Mouse (Mus musculus): ENCODE results near the gene Baz2b.

- TF ChIP-seq GATA1 (IDR thresholded peaks at IDR 0.05; ENCODE audit: borderline replicate concordance, low read length) (no peak), FLI1 (IDR thresholded peaks at IDR 0.05; ENCODE audit: low read length) (no peak)
Observed at GRCm38 (mm10) chr2:59991775-59992174, 217.9 kb downstream of the Baz2b start.

Data from megakaryocyte, embryonic 14.5 days (primary cell).